Mouse (Mus musculus) megakaryocyte, adult 5-6 weeks (primary cell): Measurements from ENCODE around the gene Mettl8. TPM values are rescaled to one million over a fixed set of nuclear protein-coding genes. Genes with fewer than 3 reads are reported as not detected.

Experiments
- ATAC-seq: 2 replicates; pipeline ENCODE4 v1.8.0; 2016; ENCODE audit warnings: mild to moderate bottlenecking, inconsistent platforms; ENCODE audit not compliant: poor library complexity, severe bottlenecking
- total RNA-seq, 2 experiments: library from RNA; stranded (forward) in 1 of 2; stranded (reverse) in 1 of 2; fragments of 153-499, 151-499 nt in 1 of 2; fragments of 221-1000, 200-1000 nt in 1 of 2; gene quantifications; 2 replicates each; pipeline versions ENCODE4 v1.2.3 to v1.2.4; 2015 to 2017

Mettl8 gene
- total RNA-seq (2015) (8.2 and 13.2 TPM in 2 replicates), total RNA-seq (2017) (6.4 and 8.4 TPM in 2 replicates)

DNA sequence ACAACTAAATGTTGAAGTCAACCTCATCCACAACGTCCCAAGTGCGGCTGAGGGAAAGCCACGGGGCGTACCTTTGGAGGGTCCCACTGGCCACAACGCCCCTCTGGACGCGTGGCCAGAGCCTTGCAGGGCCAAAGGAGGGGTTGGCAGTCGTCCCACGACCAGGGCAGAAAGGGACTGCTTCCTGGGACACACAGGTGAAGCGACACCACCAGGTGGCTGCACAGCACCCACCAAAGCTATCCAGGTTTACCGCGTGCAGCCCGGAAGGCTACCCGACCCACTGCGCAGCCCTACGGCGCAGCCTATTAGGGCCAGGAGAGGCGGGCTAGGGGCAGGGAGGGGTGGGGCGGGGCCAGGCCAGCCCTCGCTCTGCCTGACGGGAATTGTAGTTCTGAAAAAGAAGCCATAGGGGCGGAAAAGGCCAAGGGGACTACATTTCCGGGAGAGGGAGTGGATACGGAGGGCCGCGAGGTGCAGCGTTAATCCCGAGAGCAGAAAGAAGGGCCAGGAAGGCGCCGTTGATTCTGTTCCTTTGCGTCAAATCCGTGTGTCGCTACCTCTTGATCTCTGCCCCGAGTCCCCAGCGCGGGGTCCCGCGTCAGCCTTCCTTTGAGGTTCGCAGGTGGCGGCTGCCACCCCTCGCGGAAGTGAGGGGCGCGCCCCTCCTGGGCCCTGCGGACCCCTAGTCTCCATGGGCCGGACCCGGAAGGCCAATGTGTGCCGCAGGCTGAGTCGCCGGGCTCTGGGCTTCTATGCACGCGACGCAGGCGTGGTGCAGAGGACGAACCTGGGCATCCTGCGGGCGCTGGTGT is at the start of gene Mettl8, which contains the start of gene Dcaf17:
Gene Mettl8 (minus strand): TSS at position 284 of the 815 bp plus-strand sequence.
Gene Dcaf17 (plus strand): TSS at position 29 of the 815 bp plus-strand sequence.
- peak; percentile 96 for ATAC-seq

DNA sequence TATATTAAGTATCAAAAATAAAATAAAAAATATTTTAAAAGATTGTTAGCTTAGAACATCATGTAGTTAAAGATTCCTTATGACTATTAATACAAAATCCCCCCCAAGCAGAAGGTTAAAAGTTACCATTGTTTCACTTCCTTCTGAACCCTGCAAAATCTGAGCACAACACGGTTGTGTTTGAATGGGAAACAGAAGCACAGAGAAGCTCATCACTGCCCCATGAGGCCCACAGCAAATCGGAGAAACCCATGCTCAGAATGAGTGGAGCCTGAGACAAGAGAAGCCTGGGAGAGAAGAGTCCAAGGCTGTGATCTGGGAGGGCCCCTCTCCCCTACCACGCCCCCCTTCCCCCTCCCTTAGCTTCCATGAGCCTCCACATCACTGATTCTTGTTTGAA is 49.3 kb upstream of the Mettl8 start:
- no peak for ATAC-seq

- peak; percentile 86 for ATAC-seq
Observed at GRCm38 (mm10) chr2:71103292-71103680, 47.9 kb upstream of the Mettl8 start.

DNA sequence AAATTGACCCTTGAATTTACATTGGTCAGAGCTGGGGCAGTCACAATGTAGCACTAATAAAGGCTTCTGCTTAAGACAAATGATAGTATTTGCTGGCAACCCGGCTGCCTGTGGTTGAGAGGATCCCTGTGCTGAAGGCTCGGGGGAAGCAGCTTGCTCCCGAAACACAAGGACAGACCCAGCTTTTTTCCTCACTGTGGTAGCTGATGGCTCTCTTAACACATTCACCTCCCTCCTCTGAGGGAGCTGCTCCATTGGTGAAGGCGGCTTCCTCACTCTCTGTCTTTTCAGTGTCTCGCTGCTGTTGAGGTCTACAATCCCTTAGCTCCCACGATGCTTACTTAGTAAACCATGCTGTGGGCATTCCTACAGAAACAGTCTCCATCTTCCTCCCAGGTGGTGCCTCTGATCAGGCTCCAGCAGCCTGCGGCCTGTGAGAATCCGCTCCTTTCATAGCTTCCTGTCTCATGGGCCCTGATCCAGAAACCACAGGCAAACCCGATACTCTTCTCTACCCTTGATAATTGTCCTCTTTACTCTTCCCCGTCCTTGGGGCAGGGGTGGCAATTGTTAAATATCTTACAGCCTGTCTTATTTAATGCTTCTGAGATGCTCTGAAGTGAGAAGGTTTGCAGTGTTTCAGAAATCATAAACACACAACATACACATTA is 47.4 kb upstream of the Mettl8 start:
- ATAC-seq = 0 out of 2 replicates have a peak, but pooled peaks have one; percentile 15

GRCm38 (mm10) chr2:71096170-71096569 is 40.8 kb upstream of the Mettl8 start:
- ATAC-seq = no peak

- no peak for ATAC-seq
Observed at GRCm38 (mm10) chr2:71090660-71091445, 35.5 kb upstream of the Mettl8 start.

GRCm38 (mm10) chr2:71089766-71090165 is 34.4 kb upstream of the Mettl8 start:
- no peak for ATAC-seq

GRCm38 (mm10) chr2:71083454-71084193 is 28.2 kb upstream of the Mettl8 start:
- ATAC-seq = no peak

- no peak for ATAC-seq
Observed at GRCm38 (mm10) chr2:71082416-71082815, 27.0 kb upstream of the Mettl8 start.

DNA sequence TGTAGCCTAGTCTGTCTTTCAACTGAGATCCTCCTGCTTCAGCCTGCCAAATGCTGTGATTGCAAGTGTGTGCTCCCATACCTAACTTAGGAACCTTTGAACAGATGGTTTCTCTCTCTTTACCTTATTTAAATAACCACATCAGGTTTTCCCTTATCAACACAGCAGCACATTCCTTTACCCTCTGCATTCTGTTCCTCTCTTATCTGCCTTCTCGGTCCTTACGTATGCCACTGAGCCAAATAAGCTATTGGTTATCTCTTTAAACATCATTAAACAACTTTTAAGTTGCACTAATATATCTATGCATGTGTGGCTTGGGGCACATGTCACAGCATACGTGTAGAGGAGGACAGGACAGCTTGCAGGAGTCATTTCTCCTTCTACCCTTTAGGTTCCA is 18.4 kb upstream of the Mettl8 start:
- ATAC-seq = no peak

DNA sequence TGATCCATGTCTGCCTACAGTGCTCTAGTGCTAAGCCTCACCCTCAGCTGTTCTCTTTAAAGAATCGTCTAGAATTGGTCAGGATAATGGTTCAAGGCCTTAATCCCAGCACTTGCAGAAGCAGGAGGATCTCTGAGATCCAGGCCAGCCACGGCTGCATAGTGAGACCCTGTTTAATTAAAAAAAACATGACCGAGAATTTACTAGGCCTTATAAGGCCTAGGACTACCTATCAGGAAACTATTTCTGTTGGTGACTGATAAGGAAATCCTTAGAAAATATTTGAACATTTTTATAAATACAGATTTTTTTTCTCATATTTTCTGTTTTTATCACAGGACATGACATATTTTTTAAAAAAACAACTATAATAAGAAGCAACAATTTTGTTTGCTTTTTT is 17.9 kb upstream of the Mettl8 start:
- ATAC-seq = no peak

- no peak for ATAC-seq
Observed at GRCm38 (mm10) chr2:71071601-71072000, 16.2 kb upstream of the Mettl8 start.

- no peak for ATAC-seq
Observed at GRCm38 (mm10) chr2:71056115-71056835, 892 bp upstream of the Mettl8 start.

GRCm38 (mm10) chr2:71054716-71055115 is 667 bp downstream of the Mettl8 start:
- ATAC-seq = no peak

DNA sequence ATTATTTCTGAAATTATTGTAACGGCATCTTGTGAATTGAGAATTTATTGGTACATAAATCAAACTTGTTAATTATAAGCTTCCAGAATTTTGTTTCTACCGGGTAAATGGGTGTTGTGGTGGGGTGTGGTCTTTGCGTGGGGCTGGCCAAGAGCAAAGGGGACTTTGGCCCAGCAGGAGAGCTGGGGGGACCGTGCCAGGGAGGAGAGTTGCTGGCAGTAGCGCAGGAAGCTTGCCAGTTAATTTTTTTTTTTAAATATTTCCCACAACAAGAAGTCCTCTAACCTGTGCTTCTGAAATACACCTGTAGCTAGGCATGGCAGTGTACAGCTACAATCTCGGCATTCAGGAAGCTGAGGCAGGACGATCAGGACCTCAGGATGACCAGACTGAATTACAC is 4.9 kb downstream of the Mettl8 start:
- no peak for ATAC-seq

GRCm38 (mm10) chr2:71048896-71049295 is 6.5 kb downstream of the Mettl8 start:
- ATAC-seq = peak; percentile 27; the same call in 1 of the 2 replicates

DNA sequence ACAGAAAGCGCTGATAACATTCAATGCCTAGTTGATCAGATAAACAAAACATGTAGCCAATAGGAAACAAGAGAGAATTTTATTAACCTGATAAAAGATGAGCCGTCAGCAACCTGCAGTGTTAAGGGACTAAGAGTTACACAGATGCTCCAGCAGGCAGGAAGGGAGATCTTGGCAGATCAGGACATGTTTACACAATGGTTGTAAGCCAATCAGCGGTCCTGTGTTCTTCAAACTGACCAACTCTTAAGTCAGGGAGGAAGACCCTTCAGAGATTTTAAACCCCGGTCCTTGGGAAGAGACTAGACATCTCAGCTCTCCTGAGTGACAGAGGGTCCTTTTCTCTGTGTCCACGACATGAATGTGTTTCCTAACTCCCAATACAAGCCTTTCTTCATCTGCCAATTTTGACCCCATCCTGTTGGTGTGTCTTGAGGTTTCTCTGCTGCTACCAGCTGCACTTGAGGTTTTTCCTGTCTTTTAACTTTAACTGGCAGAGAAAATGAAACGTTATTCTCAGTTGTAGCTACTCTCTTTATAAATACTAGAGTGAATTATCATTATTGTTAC is 8.5 kb downstream of the Mettl8 start:
- ATAC-seq = no peak

- ATAC-seq = no peak
Observed at GRCm38 (mm10) chr2:71046151-71046550, 9.2 kb downstream of the Mettl8 start.

DNA sequence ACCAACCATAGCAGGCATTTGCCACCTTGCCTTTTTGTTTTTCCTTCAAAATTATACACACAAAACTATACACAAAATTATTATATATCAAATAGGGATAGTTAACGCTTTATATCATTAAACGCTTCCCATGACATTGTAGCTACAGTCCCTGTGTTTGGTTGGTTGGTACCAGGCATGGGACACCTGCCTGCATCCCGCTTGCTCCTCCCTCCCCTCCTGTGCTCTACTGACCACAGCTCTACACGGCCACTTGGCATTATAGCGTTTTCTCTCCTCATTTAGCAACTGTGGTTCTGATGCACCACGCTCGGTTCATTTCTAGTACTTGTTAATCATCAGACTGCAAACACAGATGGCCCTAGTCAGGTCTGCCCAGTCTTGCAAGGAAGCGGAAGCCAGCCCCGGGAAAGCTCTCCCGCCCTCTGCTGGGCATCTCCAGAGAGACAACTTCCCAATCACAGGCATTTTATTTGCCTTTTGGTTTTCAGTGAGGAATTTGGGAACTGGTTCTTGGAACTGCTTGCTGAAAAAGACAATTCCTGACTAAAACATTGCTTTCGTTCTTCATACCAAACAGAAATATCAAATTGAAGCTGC is 15.8 kb downstream of the Mettl8 start:
- peak; percentile 76 for ATAC-seq
